Comparison of ENCODE assay signal across 10 mouse cellular contexts in genomic region chr9:110680736-110681507, GRCm38 (mm10). TPM values are rescaled to one million over a fixed set of nuclear protein-coding genes. Genes with fewer than 3 reads are reported as not detected.
DNase-seq lines count a peak whose midpoint lies in the region; ATAC-seq and TF ChIP-seq lines count a peak whose summit lies in the region.
"Had no signal": no experiment of that assay in that cellular context is flagged by ENCODE, and none has a peak within 500 bp of the region (broad histone marks: within the 10 kb centered on the region; RNA-seq: fewer than 3 reads in every experiment).

No protein-coding gene starts in this region.

- no peak overlapping the region for H3K4me3 ChIP-seq in hindbrain, embryonic 10.5 days
- no peak overlapping the region for H3K4me3 ChIP-seq in hindbrain, embryonic 16.5 days (ENCODE audit: low read length)
- no peak overlapping the region for H3K4me3 ChIP-seq in hindbrain, embryonic 12.5 days

- CTCF ChIA-PET in Patski (lab: Charles Lee): no interaction called here

- no peak overlapping the region for H3K9ac ChIP-seq in hindbrain, embryonic 16.5 days (ENCODE audit: low read depth, low read length)
- H3K9ac ChIP-seq in hindbrain, embryonic 12.5 days: no peak overlapping the region

- H3K4me1 ChIP-seq in hindbrain, embryonic 10.5 days (replicated peaks): peaks cover 63% of the 10 kb centered on the region
- H3K4me1 ChIP-seq in hindbrain, embryonic 16.5 days (ENCODE audit: control insufficient read depth, insufficient read depth, low read depth, low read length): peaks cover 41% of the 10 kb centered on the region
- H3K4me1 ChIP-seq in hindbrain, embryonic 12.5 days: peaks cover 48% of the 10 kb centered on the region

- POLR2A ChIA-PET in Patski (lab: Charles Lee): interaction anchor here (1.0 kb wide), 1 partner anchor 24 kb away, joined by 3 read pairs; no protein-coding TSS in a partner anchor

- WGBS in hindbrain, embryonic 10.5 days: 84% methylated on average over 7 of the region's 7 CpGs
- WGBS in hindbrain, embryonic 16.5 days: 83% methylated on average over 7 of the region's 7 CpGs
- WGBS in hindbrain, embryonic 12.5 days: 83% methylated on average over 7 of the region's 7 CpGs

- H3K4me2 ChIP-seq in hindbrain, embryonic 16.5 days (ENCODE audit: low read length): no peak overlapping the region
- no peak overlapping the region for H3K4me2 ChIP-seq in hindbrain, embryonic 12.5 days (replicated peaks)

- H3K9me3 ChIP-seq in hindbrain, embryonic 10.5 days: no peaks in the 10 kb centered on the region
- H3K9me3 ChIP-seq in hindbrain, embryonic 16.5 days (ENCODE audit: control insufficient read depth, low read length): no peaks in the 10 kb centered on the region
- H3K9me3 ChIP-seq in hindbrain, embryonic 12.5 days (replicated peaks): no peaks in the 10 kb centered on the region

- in situ Hi-C loops in Patski (cut with MboI; ENCODE audit: low pct_unique_long_range_greater_than_20kb): no loop called here

- peaks cover 8% of the 10 kb centered on the region; the same call in 1 of the 2 replicates for H3K36me3 ChIP-seq in hindbrain, embryonic 10.5 days
- H3K36me3 ChIP-seq in hindbrain, embryonic 16.5 days (ENCODE audit: control insufficient read depth, insufficient read depth, low read length): no peaks in the 10 kb centered on the region
- no peaks in the 10 kb centered on the region for H3K36me3 ChIP-seq in hindbrain, embryonic 12.5 days

- DNase-seq in hindbrain, embryonic 10.5 days (ENCODE audit: low spot score): no peak
- peak; percentile 78 for DNase-seq in 3T3-L1 (ENCODE audit: low read depth, low spot score)
- DNase-seq in Patski (ENCODE audit: low read depth, low spot score): no peak
- DNase-seq in c-Kit-positive CD71-positive TER-119-positive erythroid progenitor cells, embryonic 14.5 days (ENCODE audit: low spot score): no peak
- DNase-seq in ovary, postnatal 36 days (ENCODE audit: low spot score): no peak
- DNase-seq in kidney, postnatal 14 days: no peak
- DNase-seq: thymus, postnatal 36 days had no signal

- peak overlapping the region; percentile 64; the same call in 1 of the 2 replicates for H3K27ac ChIP-seq in hindbrain, embryonic 10.5 days
- no peak overlapping the region; the same call in 1 of the 2 replicates for H3K27ac ChIP-seq in hindbrain, embryonic 16.5 days (ENCODE audit: low read depth, low read length)
- H3K27ac ChIP-seq in hindbrain, embryonic 12.5 days: peak overlapping the region; percentile 66

- TF ChIP-seq CTCF in Patski (IDR thresholded peaks at IDR 0.05): no peak

- H3K27me3 ChIP-seq in hindbrain, embryonic 10.5 days (ENCODE audit: insufficient read depth, poor library complexity, severe bottlenecking): no peaks in the 10 kb centered on the region
- H3K27me3 ChIP-seq in hindbrain, embryonic 16.5 days (replicated peaks; ENCODE audit: control insufficient read depth, insufficient read depth, low read length): no peaks in the 10 kb centered on the region
- H3K27me3 ChIP-seq in Patski: no peaks in the 10 kb centered on the region
- H3K27me3 ChIP-seq in hindbrain, embryonic 12.5 days: no peaks in the 10 kb centered on the region

- no peak for ATAC-seq in hindbrain, embryonic 16.5 days
- peak; percentile 19 for ATAC-seq in Patski
- ATAC-seq in hindbrain, embryonic 12.5 days (ENCODE audit: low FRiP score): no peak
- ATAC-seq: intestine, postnatal 0 days had no signal

RNA-seq across cellular contexts. Expression of gene Ccdc12, which starts 24.6 kb away (rescaled TPM):
- polyA plus RNA-seq in hindbrain, embryonic 10.5 days (2016; fragmentation: Nextera tagmentation; extraction: Ambion mirVana): 173 and 180 TPM in 2 replicates
- polyA plus RNA-seq in hindbrain, embryonic 16.5 days (2015; fragmentation: Nextera tagmentation; extraction: Ambion mirVana): 88.5 and 101 TPM in 2 replicates
- 88.1 TPM for polyA plus RNA-seq in Patski (2021)
- 113 and 114 TPM in 2 replicates for polyA plus RNA-seq in hindbrain, embryonic 12.5 days (2016; fragmentation: Nextera tagmentation; extraction: Ambion mirVana)

RNA-seq across cellular contexts. Expression of gene Nbeal2, which starts 27.0 kb away (rescaled TPM):
- polyA plus RNA-seq in hindbrain, embryonic 10.5 days (2016; fragmentation: Nextera tagmentation; extraction: Ambion mirVana): 1.4 and 1.7 TPM in 2 replicates
- 3.2 and 4.8 TPM in 2 replicates for polyA plus RNA-seq in hindbrain, embryonic 16.5 days (2015; fragmentation: Nextera tagmentation; extraction: Ambion mirVana)
- 20.0 TPM for polyA plus RNA-seq in Patski (2021)
- polyA plus RNA-seq in hindbrain, embryonic 12.5 days (2016; fragmentation: Nextera tagmentation; extraction: Ambion mirVana): 1.8 and 2.1 TPM in 2 replicates

RNA-seq across cellular contexts. Expression of gene Nradd, which starts 56.7 kb away (rescaled TPM):
- 39.9 and 49.9 TPM in 2 replicates for polyA plus RNA-seq in hindbrain, embryonic 10.5 days (2016; fragmentation: Nextera tagmentation; extraction: Ambion mirVana)
- polyA plus RNA-seq in hindbrain, embryonic 16.5 days (2015; fragmentation: Nextera tagmentation; extraction: Ambion mirVana): 25.8 and 30.1 TPM in 2 replicates
- polyA plus RNA-seq in Patski (2021): 69.3 TPM
- polyA plus RNA-seq in hindbrain, embryonic 12.5 days (2016; fragmentation: Nextera tagmentation; extraction: Ambion mirVana): 39.0 and 45.2 TPM in 2 replicates
